Mouse (Mus musculus) gastrocnemius, postnatal 36 days (tissue): ENCODE results near the gene Abl2. TPM values are rescaled to one million over a fixed set of nuclear protein-coding genes. Genes with fewer than 3 reads are reported as not detected.
"Not testable (repeated sequence)": the region's sequence is repeated elsewhere in the genome, so short reads cannot be mapped to it uniquely, and the experiment has no call there.

Experiments used
- DNase-seq, 2 experiments: peaks; one replicate each; pipeline ENCODE4 v3.0.0; 2022
- intact Hi-C: fragments of 180-260 bp; cut with DNase I; formaldehyde crosslinking; loops from one replicate; pipeline ENCODE4 v1.15.1; 2025
- long read RNA-seq, 2 experiments: library from polyadenylated mRNA; stranded (forward); transcript quantifications; one replicate each; pipeline ENCODE4 v2.0.0; 2021
- total RNA-seq, 2 experiments: library from RNA; stranded (reverse); gene quantifications; 2 replicates each; pipeline ENCODE4 v1.2.3; 2021

Abl2 gene
- total RNA-seq: 10 to 100 TPM; 16.2 to 16.9 TPM
- long read RNA-seq, experiment 1, partial matches to known transcripts: 0 of 5 reads
- long read RNA-seq, experiment 1, other reads (novel, unspliced or antisense): 5 of 5 reads
- long read RNA-seq, experiment 2, partial matches to known transcripts: 0 of 7 reads
- long read RNA-seq, experiment 2, other reads (novel, unspliced or antisense): 7 of 7 reads

DNA sequence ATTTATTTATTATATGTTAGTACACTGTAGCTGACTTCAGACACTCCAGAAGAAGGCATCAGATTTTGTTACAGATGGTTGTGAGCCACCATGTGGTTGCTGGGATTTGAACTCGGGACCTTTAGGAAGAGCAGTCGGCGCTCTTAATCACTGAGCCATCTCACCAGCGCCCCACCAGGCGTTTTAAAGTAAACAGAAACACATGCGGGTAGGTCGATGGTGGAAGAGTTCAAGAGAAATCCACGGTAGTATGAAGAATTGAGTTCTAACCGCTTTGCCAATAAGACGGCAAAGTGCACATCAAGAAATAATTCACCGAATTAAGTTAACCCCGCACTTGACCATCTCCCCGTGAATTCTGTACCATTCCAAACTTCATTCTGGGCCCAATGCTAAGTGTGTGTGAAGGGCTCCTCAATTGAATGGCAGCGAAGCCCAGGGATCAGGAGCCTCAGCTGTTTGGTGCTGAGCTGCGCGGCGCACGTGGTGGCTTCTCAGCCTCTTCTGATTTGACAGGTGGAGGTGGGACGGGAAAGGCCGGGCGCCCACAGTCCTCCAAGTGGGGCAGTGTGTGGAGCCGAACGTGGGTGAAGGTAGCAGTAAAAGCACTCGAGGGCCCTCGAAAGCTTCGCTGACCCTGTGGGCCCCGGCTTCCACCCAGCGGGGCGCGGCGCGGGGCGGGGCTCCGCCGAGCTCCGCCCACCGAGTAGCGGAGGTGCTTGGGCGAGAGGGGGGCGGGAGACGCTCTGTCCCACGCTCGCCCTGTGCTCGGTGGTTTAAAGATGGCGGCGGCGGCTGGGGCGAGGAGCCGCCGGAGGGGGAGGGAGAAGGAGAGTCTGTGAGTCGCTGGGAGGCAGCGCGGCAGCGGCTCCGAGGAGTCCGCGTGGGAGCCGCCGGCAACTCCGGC lies at the start of gene Abl2:
Gene Abl2, plus strand, starts transcription at position 763 of the 907 bp plus-strand sequence.
- intact Hi-C loops: no loop called here
- DNase-seq: peak; percentile 74 to 80

DNA sequence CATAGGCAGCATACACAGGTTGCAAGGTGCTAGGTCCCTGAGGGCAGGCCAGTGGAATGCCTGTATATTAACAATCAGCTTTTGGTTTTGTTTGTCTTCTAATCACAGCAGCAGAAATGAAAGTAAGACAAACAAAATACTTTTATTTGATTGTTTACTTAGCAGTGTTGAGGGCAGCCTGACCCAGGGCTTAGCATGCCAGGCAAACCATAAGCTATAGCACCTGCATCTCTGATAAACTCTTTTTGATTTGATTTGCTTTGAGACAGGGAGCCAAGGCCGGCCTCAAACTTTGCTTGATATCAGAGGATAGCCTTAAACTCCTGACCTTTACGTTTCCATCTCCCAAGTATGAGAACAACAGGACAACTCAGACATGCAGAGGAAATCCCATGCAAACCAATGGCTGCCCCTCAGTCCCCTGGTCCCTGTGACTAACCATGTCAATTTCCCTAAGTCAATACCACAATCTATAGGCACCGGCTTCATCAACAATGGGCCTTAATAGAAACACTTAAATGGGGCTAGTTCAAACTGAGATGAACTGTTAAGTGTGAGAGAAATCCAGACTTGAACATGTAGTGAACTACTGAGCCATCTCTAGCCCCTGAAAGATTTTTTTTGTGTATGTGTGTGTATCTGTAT lies 38.3 kb upstream of the Abl2 start:
- no peak for DNase-seq
- intact Hi-C loops: no loop called here

DNA sequence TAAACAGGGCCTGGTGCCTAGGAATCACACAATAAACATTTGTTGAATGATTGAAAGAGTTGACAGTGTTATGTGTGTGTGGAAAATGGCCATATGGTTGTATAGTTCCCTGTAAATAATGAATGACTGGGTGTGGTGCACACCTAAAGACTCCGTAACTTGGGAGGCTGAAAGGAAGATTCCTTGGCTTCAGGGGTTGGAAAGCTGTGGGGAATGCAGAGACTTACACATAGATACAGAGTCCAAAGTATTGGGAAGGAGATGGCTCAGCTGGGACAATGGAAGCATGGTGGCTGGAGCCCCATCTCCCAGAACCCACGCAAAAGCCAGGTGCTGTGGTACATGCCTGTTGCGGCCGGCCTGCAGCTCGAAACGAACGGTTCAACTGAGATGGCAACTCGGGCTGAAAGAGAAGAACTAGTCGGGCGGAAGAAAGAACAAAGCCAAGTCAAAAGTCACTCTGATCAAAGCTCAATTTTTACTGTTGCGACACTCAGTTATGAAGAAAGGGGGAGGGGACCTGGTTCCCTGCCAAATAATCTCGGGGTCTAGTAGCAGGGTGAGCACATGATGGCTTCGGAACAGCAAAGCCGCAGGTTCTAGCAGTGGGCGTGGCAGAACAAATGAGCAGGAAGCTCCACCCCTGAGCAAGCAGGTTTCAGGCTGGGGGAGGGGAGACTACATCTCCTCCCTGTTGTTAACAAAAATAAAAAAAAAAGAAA lies 36.6 kb upstream of the Abl2 start:
- DNase-seq: no peak
- intact Hi-C loops: no loop called here

DNA sequence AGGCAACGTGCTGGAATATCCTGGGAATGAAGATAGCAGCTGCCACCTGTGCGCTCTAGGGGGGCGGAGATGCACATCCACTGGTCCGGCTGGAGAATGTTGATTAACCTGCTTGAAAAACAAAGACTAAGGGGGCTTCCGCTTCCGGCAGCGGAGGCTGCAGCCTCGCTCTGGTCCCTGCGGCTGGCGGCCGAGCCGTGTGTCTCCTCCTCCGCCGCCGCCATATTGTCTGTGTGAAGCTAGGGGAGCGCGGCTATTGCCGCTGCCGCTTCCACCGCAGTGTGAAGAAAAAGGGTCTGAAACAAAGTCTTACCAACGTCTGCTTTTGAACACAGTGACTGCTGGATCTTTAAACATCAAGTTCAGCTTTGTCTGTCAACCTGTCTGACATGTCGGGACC lies 34.7 kb upstream of the Abl2 start, which contains the start of gene Gm10031:
Gene Gm10031, plus strand, starts transcription at position 171 of the 400 bp plus-strand sequence.
- DNase-seq, intact Hi-C loops: not testable (repeated sequence)

DNA sequence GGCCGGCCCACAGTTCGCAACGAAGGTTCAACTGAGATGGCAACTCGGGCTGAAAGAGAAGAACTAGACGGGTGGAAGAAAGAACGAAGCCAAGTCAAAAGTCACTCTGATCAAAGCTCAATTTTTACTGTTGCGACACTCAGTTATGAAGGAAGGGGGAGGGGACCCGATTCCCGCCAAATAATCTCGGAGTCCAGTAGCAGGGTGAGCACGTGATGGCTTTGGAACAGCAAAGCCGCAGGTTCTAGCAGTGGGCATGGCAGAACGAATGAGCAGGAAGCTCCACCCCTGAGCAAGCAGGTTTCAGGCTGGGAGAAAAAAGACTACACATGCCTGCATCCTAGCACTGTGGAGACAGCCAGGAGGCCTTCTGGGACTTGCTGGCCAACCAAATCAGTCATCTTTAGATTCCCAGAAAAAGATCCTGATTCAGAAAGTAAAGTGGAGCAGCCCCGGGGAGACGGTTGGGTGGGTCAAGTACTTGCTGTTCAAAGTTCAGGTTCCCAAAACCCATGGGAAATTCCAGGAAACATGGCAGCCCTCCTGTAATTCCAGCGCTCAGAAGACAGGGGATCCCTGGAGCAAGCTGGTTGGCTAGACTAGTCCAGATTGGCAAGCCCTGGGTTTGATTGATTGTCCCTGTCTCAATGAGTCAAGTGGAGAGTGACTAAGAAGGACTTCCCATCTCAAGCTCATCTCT lies 26.0 kb upstream of the Abl2 start:
- intact Hi-C loops: not testable (repeated sequence)

DNA sequence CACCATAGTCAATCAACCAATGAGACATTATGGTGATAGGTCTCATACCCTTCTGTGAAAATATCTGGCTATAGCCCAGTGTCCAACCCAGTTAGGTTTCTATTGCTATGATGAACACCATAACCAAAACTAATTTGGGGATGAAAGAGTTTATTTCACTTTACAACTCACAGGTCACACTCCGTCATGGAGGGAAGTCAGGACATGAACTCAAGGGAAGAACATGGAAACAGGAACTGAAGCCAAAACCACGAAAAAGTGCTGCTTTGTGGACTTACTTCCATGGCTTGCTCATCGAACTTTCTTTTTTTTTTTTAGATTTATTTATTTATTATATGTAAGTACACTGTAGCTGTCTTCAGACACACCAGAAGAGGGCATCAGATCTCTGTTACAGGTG lies 25.1 kb upstream of the Abl2 start:
- no peak for DNase-seq
- intact Hi-C loops: no loop called here

More for the DNA sequence above, 26.0 kb upstream of the Abl2 start:
- not testable (repeated sequence) for DNase-seq

DNA sequence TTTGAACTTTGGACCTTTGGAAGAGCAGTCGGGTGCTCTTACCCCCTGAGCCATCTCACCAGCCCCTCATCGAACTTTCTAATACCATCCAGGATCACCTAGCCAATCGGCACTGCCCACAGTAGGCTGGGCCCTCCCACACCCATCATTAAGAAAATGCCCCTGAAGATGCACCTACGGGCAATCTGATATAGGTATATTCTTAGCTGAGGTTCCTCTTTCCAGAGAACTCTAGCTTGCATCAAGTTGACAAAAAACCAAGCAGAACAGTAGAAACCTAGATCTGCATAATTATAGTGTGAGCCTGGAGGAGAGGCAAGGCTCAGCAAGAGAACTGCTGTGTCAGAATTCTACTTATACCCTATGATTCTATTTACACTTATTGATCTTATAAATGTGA lies 24.7 kb upstream of the Abl2 start:
- intact Hi-C loops: no loop called here
- DNase-seq: no peak

DNA sequence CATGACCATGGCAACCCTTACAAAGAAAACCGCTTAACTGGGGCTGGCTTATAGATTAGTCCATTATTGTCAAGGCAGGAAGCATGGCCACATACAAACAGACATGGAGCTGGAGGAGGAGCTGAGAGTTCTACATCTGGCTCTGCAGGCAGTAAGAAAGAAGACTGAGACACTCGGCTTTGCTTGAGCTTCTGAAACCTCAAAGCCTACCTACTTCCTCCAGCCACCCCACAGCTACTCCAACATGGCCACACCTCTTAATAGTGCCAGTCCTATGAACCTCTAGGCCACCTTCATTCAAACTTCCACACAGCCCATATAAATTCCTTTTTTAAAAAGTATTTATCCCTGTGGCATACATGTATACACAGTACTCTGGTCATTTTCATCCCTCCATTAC lies 21.6 kb upstream of the Abl2 start:
- intact Hi-C loops: no loop called here
- no peak for DNase-seq

DNA sequence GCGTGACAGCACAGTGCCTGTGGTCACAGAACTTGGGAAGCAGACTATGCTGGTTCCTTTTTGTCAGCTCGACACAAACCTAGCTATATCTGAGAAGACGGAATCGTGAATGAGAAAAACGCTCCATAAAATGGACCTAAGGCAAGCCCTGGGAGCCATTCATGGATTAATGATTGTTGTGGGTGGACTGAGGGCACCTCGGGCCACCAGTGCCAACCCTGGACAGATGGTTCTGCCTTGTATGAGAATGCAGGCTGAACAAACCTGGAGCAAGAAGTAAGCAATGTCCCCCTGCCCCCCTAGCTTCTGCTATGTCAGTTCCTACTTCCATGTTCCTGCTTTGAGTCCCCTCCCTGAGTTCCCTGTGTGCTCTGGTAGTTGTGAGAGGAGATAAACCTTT lies 20.9 kb upstream of the Abl2 start:
- no peak for DNase-seq
- intact Hi-C loops: no loop called here

DNA sequence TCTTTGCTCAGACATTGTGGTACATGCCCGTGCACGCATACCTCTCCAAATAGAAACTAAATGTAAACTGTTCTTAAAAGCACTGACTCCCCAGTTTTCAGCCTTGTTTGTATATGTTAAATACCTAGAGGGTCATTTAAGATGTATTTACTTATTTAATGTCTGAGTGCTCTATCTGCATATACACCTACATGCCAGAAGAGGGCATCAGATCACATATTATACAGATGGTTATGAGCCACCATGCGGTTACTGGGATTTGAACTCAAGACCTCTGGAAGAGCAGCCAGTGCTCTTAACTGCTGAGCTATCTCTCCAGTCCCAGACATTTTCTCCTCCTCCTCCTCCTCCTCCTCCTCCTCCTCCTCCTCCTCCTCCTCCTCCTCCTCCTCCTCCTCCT lies 20.2 kb upstream of the Abl2 start:
- intact Hi-C loops: no loop called here

DNA sequence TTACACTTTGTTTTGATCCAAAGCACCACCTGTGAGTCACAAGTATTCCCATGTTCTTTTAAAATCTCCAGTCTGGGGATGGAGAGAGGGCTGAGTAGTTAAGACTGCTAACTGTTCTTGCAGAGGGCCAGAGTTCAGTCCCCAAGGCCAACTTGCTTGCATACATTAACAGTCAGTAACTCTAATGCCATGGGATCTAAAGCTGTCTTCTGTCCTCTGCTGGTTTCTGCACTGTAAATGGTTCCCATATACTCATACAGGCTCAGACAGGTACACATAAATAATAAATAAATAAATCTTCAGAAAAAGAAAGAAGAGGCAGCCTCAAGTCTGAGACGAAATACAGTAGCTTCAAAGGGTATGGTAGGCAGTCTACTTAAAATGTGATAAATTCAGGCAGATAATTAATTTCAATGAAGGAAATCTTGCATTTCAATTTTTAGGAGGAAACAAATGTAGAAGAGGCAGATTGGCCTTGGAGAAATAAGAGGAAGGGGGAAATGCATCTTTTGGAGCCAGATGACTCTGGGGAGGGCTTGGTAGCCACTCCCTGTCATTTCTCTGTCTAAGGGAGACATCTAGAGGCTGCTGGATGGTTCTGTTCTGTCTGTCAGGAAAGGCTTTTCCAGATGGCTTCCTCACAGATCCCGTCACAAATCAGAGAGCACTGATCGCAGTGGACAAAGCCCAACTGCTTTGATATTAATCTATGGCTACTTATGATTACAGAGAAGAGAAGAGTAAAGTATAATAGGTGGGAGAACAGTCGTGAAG lies 18.6 kb upstream of the Abl2 start:
- DNase-seq: no peak
- intact Hi-C loops: loop anchor here (5.0 kb wide), 2 partner anchors 92 to 278 kb away; no protein-coding TSS in a partner anchor

More for the DNA sequence above, 20.2 kb upstream of the Abl2 start:
- DNase-seq: no peak

DNA sequence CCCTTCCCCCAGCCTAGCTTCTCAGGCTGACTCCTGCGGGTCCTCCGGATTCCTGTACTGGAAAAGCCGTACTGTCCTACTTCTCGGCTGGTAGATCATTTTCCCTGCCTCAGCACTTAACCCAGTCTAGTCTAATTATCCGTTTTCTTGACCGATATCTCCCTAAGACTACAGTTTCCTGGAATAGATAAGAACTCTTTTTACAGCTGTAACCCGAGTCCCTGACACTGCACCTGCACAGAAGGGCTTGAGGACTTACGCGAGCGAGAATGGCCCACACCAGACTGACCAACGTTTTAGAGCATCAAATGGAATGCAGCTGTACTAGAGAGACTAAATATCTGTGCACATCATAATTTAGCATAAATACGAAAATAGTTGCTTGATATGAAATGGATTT lies 14.6 kb upstream of the Abl2 start:
- intact Hi-C loops: loop anchor here (2.0 to 5.0 kb wide), 3 partner anchors 88 to 282 kb away; no protein-coding TSS in a partner anchor
- no peak for DNase-seq

DNA sequence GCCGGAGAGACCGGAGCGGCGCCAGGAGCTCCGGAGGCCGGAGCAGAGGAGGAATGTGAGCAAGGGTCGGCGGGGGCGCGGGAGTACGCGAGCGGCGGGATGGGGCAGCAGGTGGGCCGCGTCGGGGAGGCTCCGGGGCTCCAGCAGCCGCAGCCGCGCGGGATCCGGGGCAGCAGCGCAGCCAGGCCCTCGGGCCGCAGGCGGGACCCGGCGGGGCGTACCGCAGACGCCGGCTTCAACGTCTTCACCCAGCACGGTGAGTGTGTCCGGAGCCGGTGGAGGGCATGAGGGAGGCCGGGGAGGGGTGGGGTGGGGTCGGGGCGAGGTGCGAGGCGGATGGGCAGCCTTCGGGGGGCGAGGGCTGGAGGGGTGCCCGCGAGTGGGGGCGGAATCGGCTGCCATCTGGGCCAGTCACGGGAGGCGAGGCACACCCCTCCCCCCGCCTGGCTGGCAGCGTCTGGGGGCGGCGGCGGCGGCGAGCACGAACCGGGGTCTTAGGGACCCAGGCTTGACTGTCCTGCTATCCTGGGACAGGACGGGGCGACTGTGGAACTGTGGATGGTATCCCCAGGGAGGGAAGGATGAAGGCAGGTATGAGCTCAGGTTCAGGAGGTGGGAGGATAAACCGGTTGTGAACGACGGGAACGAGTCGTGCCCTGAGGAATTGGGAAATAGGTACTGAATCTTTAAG lies 509 bp downstream of the Abl2 start:
- intact Hi-C loops: no loop called here
- DNase-seq: peak; percentile 14 to 20

DNA sequence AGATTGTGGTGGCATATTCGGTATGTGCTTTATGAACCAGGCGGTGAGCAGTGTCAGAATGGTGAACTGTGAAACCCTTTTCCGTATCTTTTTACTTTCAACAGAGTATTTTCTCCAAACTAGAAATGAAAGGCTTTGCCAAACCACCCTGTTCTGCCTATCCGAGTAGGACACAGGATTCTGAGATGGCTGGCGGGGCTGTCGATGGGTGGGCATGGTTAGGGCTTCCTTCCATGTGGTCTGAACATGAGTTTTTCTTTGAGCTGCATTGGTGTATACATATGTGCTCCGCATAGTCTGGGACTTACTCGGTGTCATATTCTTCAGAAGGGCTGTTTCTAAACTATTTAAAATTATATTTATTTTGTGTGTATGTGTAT lies 1.0 kb downstream of the Abl2 start:
- intact Hi-C loops: no loop called here
- no peak for DNase-seq

DNA sequence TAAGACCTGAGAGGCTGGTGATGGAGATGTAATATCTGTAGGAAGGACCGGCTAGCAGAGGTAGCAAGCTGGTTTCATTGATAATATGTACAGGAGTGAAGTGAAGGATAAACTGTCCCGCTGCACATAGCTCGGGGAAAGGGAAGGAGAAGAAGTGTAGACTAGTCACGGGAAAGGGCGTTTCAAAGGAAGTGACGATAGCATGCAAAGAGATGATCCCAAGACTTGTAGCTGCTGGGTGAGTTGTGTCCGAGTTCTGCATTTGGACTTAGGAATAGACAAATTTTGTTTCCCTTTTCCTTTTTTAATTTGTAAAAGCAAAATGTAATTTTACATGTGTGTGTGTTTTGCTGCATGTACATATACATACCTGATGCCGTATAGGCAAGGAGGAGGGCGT lies 1.9 kb downstream of the Abl2 start:
- no peak for DNase-seq
- intact Hi-C loops: no loop called here

DNA sequence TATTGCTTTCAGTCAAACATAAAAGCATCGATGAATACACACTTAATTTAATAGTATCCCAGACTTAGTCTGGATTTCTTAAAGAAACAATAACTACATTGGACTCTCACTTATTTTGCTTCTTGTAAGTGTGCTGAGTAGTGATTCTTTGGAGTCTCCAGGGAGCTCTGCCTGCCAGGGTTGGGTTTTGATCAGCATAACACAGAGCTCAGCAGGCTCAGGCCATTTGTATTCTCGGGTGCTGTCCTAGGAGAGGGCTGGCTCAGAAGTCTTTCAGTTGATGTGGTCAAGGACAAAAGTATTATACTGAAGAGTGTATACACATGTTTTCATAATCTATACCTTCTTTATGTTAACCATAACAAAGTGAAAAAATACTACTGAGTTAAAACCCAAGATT lies 6.7 kb downstream of the Abl2 start:
- no peak for DNase-seq
- intact Hi-C loops: no loop called here

DNA sequence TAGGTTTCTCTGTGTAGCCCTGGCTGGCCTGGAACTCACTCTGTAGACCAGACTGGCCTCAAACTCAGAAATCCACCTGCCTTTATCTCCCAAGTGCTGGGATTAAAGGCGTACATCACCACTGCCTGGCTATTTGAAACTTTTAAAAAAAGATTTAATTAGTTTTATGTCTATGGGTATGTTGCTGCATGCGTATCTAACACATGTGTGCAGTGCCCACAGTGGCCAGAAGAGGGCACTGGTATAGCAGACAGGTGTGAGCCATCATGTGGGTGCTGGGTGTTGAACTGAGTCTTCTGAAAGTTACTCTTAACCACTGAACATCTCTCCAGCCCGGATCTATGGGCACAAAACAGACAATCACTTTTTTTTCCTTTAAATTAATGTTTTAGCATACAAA lies 7.5 kb downstream of the Abl2 start:
- DNase-seq: no peak
- intact Hi-C loops: no loop called here

DNA sequence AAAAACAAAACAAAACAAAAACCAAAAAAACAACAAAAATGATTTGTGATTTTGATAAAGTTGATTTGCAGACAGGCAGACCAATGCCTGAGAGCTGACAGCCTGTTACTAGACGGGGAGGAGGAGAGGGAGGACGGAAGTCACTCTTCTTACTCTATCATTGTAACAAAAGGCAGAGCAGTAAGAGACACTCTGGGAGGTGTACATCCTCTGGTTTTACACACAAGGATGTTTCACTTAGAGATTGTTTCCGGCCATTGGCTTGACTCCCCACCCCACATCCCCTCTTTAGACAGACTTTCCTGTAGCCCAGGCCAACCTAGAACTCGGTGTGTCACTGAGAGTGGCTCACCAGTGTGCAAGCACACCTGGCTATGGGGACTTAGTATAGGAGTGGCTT lies 11.0 kb downstream of the Abl2 start:
- intact Hi-C loops: no loop called here
- no peak for DNase-seq

DNA sequence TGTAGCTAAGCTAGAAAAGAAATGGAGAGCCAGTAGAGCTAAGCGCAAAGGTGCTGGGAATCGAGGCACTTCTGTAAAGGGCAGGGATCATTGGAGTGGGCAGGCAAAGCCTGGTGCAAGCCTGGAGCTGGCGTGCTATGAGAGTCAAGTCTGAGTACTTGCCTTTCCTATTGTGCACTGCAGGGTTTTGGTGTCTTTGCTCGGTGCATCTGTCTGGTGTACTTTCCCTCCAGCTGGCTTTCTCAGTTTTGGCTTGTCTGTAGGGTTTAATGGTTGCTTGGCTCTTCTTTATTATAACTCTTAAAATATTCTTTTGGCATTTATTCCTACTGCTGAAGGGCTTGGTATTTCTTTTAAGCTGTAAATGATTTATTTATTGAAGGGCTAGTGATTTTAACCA lies 14.4 kb downstream of the Abl2 start:
- DNase-seq: no peak
- intact Hi-C loops: no loop called here
